Mouse (Mus musculus) erythroblast, embryonic 14.5 days (primary cell): ENCODE measurements around the gene Adat2. TPM values are rescaled to one million over a fixed set of nuclear protein-coding genes. Genes with fewer than 3 reads are reported as not detected.

Experiments used
- H3K27me3 ChIP-seq: 2 replicates; pipeline ENCODE4 v1.6.1; 2012; ENCODE audit warnings: inconsistent platforms; ENCODE audit not compliant: control insufficient read depth
- H3K36me3 ChIP-seq: 2 replicates; pipeline ENCODE4 v1.6.1; 2012; ENCODE audit warnings: mild to moderate bottlenecking, inconsistent platforms; ENCODE audit not compliant: control insufficient read depth
- H3K4me1 ChIP-seq: 2 replicates; pipeline ENCODE4 v1.6.1; 2012; ENCODE audit warnings: inconsistent platforms; ENCODE audit not compliant: control insufficient read depth
- H3K4me3 ChIP-seq: replicated peaks from 2 replicates; pipeline ENCODE3; 2012; ENCODE audit warnings: moderate library complexity, mild to moderate bottlenecking, inconsistent platforms
- H3K9me3 ChIP-seq: 2 replicates; pipeline ENCODE4 v1.6.1; 2012; ENCODE audit warnings: low read length, inconsistent platforms, mixed read lengths; ENCODE audit not compliant: control insufficient read depth
- GATA1 ChIP-seq: IDR thresholded peaks from 2 replicates; pipeline ENCODE4 v1.6.1; 2012; ENCODE audit warnings: low read length, inconsistent platforms, mixed read lengths
- TAL1 ChIP-seq: IDR thresholded peaks from 3 replicates; pipeline ENCODE4 v1.6.1; 2012; ENCODE audit warnings: low read length, inconsistent platforms, mixed read lengths
- polyA plus RNA-seq: library from polyadenylated mRNA; stranded (reverse); fragments of >175 nt; gene quantifications from 2 replicates; pipeline ENCODE4 v1.2.3, GENCODE M21; 2012

Adat2 gene
- polyA plus RNA-seq, 1 experiment: 0.06 TPM

GRCm38 (mm10) chr10:13560014-13560674 lies 7.5 kb downstream of the Adat2 start:
- H3K9me3 ChIP-seq: no peaks in the 10 kb centered on the region
- no peaks in the 10 kb centered on the region for H3K27me3 ChIP-seq
- TF ChIP-seq GATA1: no peak
- TF ChIP-seq TAL1: no peak
- no peak overlapping the region for H3K4me3 ChIP-seq
- peaks cover 7% of the 10 kb centered on the region for H3K4me1 ChIP-seq
- peaks cover 59% of the 10 kb centered on the region for H3K36me3 ChIP-seq

GRCm38 (mm10) chr10:13564364-13565079 lies 11.8 kb downstream of the Adat2 start:
- no peak overlapping the region for H3K4me3 ChIP-seq

GRCm38 (mm10) chr10:13565080-13565448 lies 12.4 kb downstream of the Adat2 start:
- H3K4me3 ChIP-seq: no peak overlapping the region
- no peaks in the 10 kb centered on the region for H3K4me1 ChIP-seq
- no peaks in the 10 kb centered on the region for H3K27me3 ChIP-seq
- peaks cover 35% of the 10 kb centered on the region for H3K36me3 ChIP-seq
- no peaks in the 10 kb centered on the region for H3K9me3 ChIP-seq
- TF ChIP-seq GATA1 (no peak), TAL1 (no peak)

More at GRCm38 (mm10) chr10:13564364-13565079, 11.8 kb downstream of the Adat2 start:
- H3K9me3 ChIP-seq: no peaks in the 10 kb centered on the region
- H3K36me3 ChIP-seq: peaks cover 38% of the 10 kb centered on the region
- no peaks in the 10 kb centered on the region for H3K27me3 ChIP-seq
- TF ChIP-seq GATA1 (no peak), TAL1 (no peak)
- H3K4me1 ChIP-seq: no peaks in the 10 kb centered on the region

- H3K4me1 ChIP-seq: no peaks in the 10 kb centered on the region
- H3K4me3 ChIP-seq: no peak overlapping the region
- no peaks in the 10 kb centered on the region for H3K9me3 ChIP-seq
- TF ChIP-seq GATA1: no peak
- no peak for TF ChIP-seq TAL1
- H3K27me3 ChIP-seq: no peaks in the 10 kb centered on the region
- peaks cover 21% of the 10 kb centered on the region for H3K36me3 ChIP-seq
Measured at GRCm38 (mm10) chr10:13566393-13566792, 13.7 kb downstream of the Adat2 start.

- no peak overlapping the region for H3K4me3 ChIP-seq
Measured at GRCm38 (mm10) chr10:13569818-13570217, 17.1 kb downstream of the Adat2 start.

GRCm38 (mm10) chr10:13570697-13571538 lies 18.2 kb downstream of the Adat2 start:
- H3K27me3 ChIP-seq: no peaks in the 10 kb centered on the region

More at GRCm38 (mm10) chr10:13569818-13570217, 17.1 kb downstream of the Adat2 start:
- H3K4me1 ChIP-seq: no peaks in the 10 kb centered on the region
- H3K9me3 ChIP-seq: no peaks in the 10 kb centered on the region
- no peak for TF ChIP-seq TAL1
- TF ChIP-seq GATA1: no peak
- H3K36me3 ChIP-seq: no peaks in the 10 kb centered on the region
- no peaks in the 10 kb centered on the region for H3K27me3 ChIP-seq

GRCm38 (mm10) chr10:13572003-13572402 lies 19.3 kb downstream of the Adat2 start:
- Histone ChIP-seq H3K4me1 (no peaks in the 10 kb centered on the region), H3K9me3 (no peaks in the 10 kb centered on the region), H3K4me3 (no peak overlapping the region), H3K36me3 (no peaks in the 10 kb centered on the region), H3K27me3 (no peaks in the 10 kb centered on the region)
- no peak for TF ChIP-seq GATA1
- TF ChIP-seq TAL1: no peak

More at GRCm38 (mm10) chr10:13570697-13571538, 18.2 kb downstream of the Adat2 start:
- no peaks in the 10 kb centered on the region for H3K4me1 ChIP-seq
- no peak for TF ChIP-seq GATA1
- TF ChIP-seq TAL1: no peak
- no peaks in the 10 kb centered on the region for H3K36me3 ChIP-seq
- no peaks in the 10 kb centered on the region for H3K9me3 ChIP-seq
- H3K4me3 ChIP-seq: no peak overlapping the region

GRCm38 (mm10) chr10:13572410-13572809 lies 19.7 kb downstream of the Adat2 start:
- TF ChIP-seq TAL1: no peak
- no peak for TF ChIP-seq GATA1
- Histone ChIP-seq H3K36me3 (no peaks in the 10 kb centered on the region), H3K4me3 (no peak overlapping the region), H3K27me3 (no peaks in the 10 kb centered on the region), H3K4me1 (no peaks in the 10 kb centered on the region), H3K9me3 (no peaks in the 10 kb centered on the region)

- no peak for TF ChIP-seq TAL1
- no peak for TF ChIP-seq GATA1
- Histone ChIP-seq H3K4me3 (no peak overlapping the region), H3K9me3 (no peaks in the 10 kb centered on the region)
Measured at GRCm38 (mm10) chr10:13577123-13577522, 24.4 kb downstream of the Adat2 start.

More at GRCm38 (mm10) chr10:13577123-13577522, 24.4 kb downstream of the Adat2 start:
- no peaks in the 10 kb centered on the region for H3K27me3 ChIP-seq
- no peaks in the 10 kb centered on the region for H3K4me1 ChIP-seq
- no peaks in the 10 kb centered on the region for H3K36me3 ChIP-seq
